Mouse (Mus musculus): Measurements from ENCODE around the gene Sptssa.

DNA sequence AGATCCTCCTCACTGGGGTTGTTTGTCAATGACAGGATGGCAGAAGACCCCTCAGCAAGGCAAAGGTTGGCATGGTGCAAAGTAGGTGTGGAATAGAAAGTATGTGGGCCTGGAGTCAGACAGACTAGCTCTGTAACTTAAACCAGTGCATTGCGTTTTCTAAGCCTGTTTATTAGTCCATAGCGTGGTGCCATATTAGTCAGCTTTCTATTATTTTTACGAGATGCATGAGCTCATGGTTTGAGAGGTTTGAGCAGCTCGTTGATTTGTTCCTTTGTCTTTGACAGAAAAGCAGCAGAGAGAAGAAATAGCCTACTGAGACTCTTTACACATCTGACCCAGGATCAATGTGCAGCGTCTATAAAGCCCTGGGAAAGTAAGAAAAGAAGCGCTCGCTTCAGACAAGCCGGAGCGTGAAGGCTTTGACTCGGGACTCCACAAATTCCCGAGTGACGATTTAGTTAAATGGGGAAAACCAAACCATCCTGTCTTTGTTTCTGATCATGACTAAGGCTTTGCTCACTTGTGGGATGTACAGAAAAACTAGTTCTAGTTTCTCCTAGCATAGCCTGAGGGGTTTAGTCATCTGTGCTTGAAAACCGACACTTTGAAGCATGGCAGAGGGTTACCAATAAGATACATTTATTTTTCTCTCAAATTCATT, 36.2 kb downstream of the Sptssa start:
- no peak for TF ChIP-seq POLR2A (IDR thresholded peaks at IDR 0.05; ENCODE audit: extremely low read depth, insufficient read depth, low read length)
- TF ChIP-seq CTCF (IDR thresholded peaks at IDR 0.05; ENCODE audit: low read depth, low read length): no peak

Data from liver, adult 2 months (tissue).